Mouse (Mus musculus) mesoderm, embryonic 11.5 days (tissue): ENCODE results near the gene Il4i1.
"Not testable (repeated sequence)": the region's sequence is repeated elsewhere in the genome, so short reads cannot be mapped to it uniquely, and the experiment has no call there.

Experiments used
- DNase-seq: peaks from one replicate; pipeline ENCODE4 v3.0.0-alpha.2; 2012; ENCODE audit warnings: low read depth, low spot score

Gene Il4i1

DNA sequence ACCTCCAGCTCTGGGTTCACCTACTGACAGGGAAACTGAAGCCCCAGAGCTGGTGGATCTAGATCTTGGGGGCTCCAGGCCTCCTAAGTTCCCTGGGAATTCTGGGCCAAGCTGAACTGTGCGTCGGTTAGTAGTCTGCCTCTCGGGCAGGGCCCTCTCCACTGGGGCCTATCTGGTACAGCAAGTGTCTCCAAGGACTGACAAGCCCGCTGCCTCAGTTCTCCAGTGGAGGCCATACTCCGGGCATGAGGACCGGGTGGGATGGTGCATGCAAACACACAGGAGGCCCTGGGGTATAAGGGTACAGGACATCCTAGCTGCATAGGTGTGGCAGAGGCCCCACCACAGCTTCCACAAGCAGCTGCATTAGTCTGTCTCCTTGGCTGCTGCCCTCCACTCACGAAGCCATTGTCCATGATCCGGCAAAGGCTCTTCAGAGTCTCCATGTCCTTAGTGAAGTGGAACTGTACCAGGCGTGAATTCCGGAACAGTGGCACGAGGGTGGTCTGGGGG is 47.9 kb downstream of the Il4i1 start:
- no peak for DNase-seq

DNA sequence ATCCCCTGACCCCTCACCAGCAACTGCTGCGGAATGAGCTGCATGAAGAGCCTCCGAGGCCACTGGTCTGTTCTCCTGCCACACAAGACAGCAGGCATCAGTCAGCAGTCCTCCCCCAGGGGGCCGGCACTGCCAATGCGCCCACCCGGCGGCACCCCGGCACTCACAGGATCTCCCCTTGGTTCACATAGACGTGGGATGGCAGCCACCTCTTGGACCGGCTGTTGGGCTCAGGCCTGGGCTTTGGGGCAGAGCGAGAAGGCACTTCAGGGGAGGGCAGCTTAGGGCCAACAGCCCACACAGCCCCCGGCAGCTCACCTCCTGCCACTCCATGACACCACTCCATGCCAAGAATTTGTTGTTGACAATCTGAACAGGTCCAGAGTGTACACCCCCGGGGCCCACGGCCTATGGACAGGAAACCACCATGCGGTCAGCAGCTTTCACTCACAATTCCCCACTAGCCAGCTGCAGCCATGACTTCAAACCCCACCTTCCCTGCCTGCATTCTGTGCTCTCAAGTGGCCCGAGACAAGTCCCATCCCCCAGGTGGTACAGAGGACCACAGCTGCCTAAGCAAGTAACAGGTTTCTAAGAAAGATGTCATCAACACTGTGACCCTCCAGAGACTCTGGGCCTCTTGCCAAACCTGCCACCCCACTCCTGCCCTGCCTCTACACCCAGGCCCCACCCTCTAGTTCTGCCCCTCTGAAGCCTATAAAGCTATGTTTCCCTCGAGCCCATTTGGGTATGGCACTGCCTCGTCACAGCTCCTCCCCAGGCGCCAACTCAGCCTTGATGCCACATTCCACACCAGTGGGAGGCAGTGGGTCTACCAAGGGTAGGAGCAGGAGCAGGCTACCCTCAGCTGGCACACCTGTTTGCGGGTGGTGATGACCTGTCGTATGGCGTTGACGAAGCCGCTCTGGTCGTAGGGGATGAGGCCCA is 48.7 kb downstream of the Il4i1 start:
- no peak for DNase-seq

GRCm38 (mm10) chr7:44866276-44867009 is 50.3 kb downstream of the Il4i1 start:
- DNase-seq = no peak

GRCm38 (mm10) chr7:44867010-44867702 is 51.0 kb downstream of the Il4i1 start:
- no peak for DNase-seq

- no peak for DNase-seq
Measured at GRCm38 (mm10) chr7:44867802-44868201, 51.6 kb downstream of the Il4i1 start.

DNA sequence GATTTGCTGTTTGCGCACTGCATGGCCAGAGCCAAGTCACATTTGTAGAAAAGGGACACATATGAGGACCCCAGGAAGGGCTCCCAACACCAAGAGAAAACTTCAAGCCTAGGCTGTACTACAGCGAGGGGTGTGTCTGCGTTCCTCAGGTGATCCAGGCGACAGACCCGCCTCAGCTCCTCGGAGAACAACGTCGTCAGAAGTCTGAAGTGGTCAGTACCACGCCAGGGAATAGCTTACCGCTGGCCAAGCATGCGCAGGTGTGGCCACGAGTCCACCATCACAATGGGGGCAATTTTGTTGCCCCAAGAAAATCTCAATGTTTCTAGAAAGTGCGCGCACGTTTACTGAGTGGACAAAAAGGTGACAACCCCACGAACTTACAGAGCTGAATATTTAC is 52.3 kb downstream of the Il4i1 start:
- no peak for DNase-seq

DNA sequence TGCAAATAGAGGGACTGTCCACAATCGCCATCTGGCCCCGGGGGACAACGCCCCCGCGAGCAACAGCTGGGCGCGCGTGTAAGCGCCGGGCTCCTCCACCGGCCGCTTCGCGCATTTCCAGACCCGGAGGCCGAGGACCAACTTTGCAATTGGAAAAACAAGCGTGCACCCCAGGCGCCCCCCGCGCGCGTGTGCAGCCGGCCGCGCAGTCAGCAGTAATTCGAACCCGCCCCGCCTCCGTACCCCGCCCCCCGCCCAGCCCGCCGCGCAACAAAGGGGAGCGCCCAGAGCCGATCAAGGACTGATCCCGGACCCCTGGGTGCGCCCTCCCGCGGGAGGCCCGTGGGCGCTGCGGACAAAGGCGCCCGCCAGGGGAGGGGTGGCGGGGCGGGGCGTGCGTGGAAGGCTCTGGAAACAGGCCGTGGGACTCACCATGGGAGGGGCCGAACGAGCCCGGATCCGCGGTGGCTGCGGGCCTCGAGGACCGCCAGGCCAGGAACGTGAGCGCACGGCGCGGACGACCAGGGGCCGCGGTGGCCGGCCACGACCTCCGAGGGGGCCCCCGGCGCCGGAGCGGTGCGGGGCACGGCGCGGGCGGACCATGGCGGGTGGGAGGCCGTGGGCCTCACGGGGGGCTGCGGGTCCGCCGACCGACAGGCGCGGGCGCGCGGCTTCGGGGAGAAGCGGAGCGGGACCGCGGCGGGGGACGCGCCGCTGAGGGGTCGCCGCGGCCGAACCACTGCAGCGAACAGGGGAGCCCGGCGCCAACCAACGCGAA is 52.9 kb downstream of the Il4i1 start:
- DNase-seq = peak; percentile 73

GRCm38 (mm10) chr7:44869697-44870528 is 53.7 kb downstream of the Il4i1 start, which contains the start of gene Ptov1:
Ptov1 (minus strand) TSS chr7:44869788.
- DNase-seq = peak; percentile 96

DNA sequence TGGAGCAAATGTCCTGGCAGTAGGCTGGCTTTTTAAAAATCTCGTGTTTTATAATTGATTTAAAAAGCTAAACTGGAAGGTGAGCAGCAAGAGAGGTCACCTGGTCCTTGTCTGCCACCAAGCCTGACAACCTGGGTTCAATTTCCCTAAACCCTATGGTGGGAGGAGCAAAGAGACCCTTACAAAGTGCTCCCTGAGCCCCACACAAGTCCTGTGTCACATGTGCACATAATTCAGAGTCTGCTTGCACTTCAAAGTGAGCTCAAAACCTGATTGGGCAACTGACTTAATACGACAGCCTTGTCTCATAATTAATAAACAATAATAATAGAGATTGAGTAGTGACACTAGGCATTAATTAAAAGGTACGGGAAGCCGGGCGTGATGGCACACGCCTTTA is 54.4 kb downstream of the Il4i1 start:
- no peak for DNase-seq

- no peak for DNase-seq
Measured at GRCm38 (mm10) chr7:44871181-44871580, 55.0 kb downstream of the Il4i1 start.

DNA sequence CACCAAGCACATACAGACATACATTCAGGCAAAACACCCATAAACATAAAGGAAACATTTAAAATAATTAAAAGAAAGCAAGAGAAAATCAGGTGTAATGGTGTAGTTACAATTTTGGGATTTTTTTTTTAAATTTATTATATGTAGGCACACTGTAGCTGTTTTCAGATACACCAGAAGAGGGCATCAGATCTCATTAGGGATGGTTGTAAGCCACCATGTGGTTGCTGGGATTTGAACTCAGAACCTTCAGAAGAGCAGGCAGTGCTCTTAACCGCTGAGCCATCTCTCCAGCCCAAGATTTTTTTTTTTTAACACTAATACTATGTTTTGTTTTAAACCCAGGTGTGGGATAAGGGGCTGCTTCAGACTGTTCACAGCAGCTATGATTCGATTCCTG is 55.6 kb downstream of the Il4i1 start:
- DNase-seq = not testable (repeated sequence)

- no peak for DNase-seq
Measured at GRCm38 (mm10) chr7:44877833-44878232, 61.6 kb downstream of the Il4i1 start.

- no peak for DNase-seq
Measured at GRCm38 (mm10) chr7:44883036-44883435, 66.8 kb downstream of the Il4i1 start.

- DNase-seq = no peak
Measured at GRCm38 (mm10) chr7:44884637-44885036, 68.5 kb downstream of the Il4i1 start.

DNA sequence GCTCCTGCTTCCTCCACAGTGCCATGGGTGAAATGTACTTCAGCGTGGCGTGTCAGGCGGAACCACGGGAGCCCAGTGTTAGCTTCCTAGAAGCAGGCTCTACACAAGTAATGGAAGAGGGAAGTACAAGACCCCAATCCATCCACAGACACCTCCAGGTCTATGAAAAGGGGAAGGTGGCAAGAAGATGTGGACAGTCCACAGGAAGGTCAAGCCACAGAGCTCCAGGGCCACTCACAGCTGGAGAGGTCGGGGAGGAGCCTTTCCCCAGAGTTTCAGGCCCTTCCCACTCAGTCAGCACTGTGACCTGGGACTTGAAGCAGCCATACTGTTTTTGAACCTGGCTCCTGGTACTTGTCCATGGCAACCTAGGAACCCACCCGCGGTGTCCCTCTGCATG is 70.8 kb downstream of the Il4i1 start:
- no peak for DNase-seq

DNA sequence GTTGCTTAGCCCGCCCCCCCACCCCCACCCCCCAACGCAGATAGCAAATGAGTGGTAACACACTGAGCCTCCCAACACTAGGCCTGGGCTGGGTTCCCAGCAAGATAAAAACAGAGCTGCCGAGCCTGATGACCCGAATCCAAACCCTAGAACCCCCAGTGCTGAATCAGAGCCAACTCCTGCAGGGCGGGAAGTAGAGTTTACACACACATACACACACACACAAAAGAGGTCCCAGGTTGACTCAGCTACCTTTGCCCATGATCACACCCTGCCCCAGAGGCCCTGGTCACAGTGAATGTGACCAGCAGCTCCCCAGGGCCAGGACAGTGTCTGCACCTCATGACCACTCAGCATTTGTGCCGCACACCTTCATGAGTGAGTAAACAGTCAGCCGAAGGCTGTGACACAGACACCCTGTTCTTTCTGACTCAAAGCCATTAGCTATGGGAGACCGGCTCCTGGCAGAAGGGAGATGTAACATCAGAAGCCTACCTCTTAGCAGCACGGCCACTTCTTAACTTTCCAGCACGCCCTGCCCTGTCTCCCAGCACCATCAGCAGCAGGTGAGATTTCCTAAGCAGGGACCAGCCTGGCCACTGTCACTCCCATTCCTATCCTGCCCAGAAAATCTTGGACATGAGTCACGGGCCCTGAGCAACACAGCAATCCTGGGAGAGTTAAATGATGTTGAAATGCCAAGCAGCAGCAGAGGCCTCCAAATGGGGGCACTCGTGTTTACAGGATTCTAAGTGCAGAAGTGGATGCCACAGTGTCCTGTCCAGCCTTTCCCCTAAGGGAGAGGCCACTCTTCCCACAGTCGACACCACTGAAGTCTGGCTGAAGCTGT is 72.3 kb downstream of the Il4i1 start:
- no peak for DNase-seq

DNA sequence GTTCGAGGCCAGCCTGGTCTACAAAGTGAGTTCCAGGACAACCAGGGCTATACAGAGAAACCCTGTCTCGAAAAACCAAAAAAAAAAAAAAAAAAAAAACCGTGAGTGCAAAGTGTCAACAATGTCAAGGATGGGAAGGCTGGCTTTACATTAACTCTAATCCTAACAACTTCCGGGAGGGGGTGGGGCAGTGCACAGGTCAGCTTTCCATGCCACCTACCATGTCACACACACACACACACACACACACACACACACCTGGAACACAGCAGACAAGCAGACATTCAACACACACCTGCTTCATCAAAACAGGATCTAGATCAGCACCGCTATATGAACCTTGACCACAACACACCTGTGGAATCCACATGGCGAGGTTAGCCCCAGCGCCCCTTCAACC is 74.0 kb downstream of the Il4i1 start:
- no peak for DNase-seq
